Mouse (Mus musculus) G1E (cell line): ENCODE measurements around the gene Dok3.

ENCODE experiments used
- CTCF ChIP-seq: IDR thresholded peaks from 2 replicates; pipeline ENCODE4 v1.5.1; 2012; ENCODE audit warnings: low read depth, low read length, inconsistent platforms, mixed read lengths
- GATA1 ChIP-seq: IDR thresholded peaks from 2 replicates; pipeline ENCODE4 v1.6.1; 2012; ENCODE audit warnings: borderline replicate concordance, low read length, inconsistent platforms, mixed read lengths
- GATA2 ChIP-seq: IDR thresholded peaks from 2 replicates; pipeline ENCODE4 v1.6.1; 2012; ENCODE audit warnings: low read depth, low read length, inconsistent platforms, borderline replicate concordance
- POLR2AphosphoS5 ChIP-seq: IDR thresholded peaks from 2 replicates; pipeline ENCODE4 v1.6.1; 2012; ENCODE audit warnings: low read depth, low read length, inconsistent platforms; ENCODE audit not compliant: insufficient replicate concordance
- TAL1 ChIP-seq: conservative IDR thresholded peaks from 2 replicates; pipeline ENCODE4 v1.6.1; 2012; ENCODE audit warnings: low read depth, low read length, inconsistent platforms, mixed read lengths

DNA sequence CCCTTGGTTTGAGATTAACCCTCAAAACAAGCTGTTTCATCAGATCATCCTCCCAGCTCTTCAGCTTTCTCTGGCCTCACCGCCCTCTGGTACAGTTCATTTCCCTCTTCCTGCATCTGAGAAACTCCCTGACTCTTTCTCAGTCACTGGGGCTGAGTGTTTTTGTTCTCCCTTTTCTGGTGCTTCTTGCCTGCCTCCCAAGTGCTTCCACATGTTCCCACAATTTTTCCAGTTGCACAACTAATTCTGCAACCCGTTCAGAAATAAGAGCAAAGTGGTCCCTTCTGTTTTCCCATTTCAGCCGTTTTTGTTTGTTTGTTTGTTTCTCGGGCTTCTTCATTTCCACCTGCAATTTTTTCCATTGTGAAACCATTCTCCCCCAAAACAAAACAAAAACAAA is 49.0 kb upstream of the Dok3 start:
- no peak for TF ChIP-seq CTCF
- no peak for TF ChIP-seq TAL1
- no peak for TF ChIP-seq GATA2
- TF ChIP-seq GATA1: no peak
- no peak for TF ChIP-seq POLR2AphosphoS5
